Mouse (Mus musculus): Measurements from ENCODE around the gene Prss2. TPM values are rescaled to one million over a fixed set of nuclear protein-coding genes. Genes with fewer than 3 reads are reported as not detected.
"Not testable (repeated sequence)": the region's sequence is repeated elsewhere in the genome, so short reads cannot be mapped to it uniquely, and the experiment has no call there.

Gene Prss2
- total RNA-seq (2021) = not detected
- long read RNA-seq, experiment 1 = 0 reads
- long read RNA-seq, experiment 2 = 0 reads

- DNase-seq = no peak
Measured at GRCm38 (mm10) chr6:41521487-41521886, at the start of gene Prss2. Gene Prss2, plus strand, starts transcription at chr6:41521787.

- DNase-seq = no peak
Measured at GRCm38 (mm10) chr6:41499374-41499773, 22.2 kb upstream of the Prss2 start.

DNA sequence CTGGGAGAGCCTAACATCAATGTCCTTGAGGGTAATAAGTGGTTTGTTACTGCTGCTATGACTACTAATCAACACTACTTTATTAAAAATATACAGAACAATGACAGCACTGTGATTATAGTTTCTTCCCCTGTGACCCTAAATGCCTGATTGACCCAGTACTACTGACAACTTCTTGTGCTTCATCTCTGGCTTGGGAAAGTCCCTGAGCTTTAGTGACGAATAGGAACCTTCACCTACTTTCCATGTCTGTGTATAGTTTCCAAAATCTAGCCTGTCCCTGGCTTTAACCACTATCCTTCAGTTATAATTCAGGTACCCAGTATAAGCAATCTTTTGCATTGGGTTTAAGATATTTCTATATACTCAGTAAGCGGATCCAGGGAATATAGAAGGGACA, 16.7 kb upstream of the Prss2 start:
- DNase-seq = no peak

DNA sequence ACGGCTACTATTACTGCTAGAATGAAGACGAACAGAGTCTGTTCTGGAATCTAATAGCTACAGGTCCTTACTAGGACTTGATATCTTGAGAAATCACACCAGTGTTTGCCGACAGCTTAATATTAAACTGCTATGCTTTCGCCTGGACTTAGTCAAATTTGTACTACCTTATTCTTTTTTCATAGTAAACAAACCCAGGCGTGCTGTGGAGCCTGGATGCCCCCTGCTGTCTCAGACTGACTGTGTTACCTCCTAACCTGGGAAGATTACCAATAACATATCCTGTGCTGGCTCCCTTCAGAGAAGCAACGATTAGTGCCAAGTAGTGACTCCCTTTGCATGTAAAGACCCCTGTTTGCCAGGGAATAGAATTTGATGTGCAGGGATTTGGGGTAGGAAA, 16.3 kb upstream of the Prss2 start:
- no peak for DNase-seq

DNA sequence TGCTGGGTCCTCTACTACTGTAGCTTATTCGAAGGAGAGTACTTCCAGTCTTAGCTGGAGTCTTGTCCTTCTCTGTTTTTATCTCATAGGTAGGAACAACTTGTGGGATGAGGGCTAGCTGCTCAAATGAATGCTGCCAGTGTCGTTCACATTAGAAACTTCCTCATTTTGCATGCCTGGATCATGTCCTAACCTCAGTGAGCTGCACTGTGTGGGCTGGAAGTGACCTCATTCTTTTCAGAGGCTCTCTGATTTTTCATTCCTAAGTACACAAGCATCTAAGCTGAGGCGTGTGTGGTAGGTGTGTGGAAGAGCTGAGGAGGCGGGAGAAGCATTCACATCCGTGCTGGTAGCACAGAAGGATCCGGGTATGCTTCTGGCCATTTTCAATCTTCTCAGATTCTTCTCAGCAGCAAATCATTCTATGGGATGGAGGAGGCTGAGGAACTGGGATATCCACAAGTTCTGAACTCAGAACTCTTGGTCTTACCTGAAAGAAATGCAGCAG, 3.5 kb upstream of the Prss2 start:
- no peak for DNase-seq

DNA sequence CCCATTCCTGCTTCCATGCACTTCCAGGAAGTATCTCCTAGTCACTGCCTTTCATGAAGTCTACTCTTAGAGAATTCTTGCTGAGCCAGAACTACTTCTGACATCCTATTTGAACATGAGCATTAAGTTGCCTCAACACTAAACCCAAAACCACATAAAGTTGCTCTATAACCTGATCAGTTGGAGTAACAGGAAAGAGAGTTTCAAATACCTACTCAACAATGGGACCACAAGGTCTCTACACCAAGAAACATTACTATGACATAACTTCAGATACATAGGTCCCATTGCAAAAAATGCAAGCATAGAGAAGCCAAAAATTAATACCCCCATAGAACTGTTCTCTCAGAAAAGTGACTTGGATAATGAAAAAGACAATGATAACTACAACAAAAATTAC, 4.9 kb downstream of the Prss2 start:
- no peak for DNase-seq

DNA sequence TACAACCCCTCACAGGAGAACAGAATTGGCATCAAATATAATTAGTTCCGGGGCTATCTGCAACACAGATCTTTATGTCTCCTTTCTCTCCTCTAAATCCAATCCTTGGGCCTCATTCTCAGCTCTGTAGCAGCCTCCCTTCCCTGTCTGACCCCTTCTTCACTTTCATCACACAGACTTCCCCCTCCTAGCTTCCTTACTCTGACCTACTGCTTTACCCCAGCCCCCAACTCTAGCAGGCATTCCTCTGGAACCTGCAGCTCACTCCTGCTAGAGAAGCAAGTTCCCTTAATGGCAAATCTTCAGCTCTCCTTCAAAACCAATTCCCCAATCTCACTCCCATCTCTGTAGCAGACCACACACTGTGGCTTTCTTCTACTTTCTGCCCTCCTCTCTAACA, 5.8 kb downstream of the Prss2 start:
- DNase-seq = no peak

DNA sequence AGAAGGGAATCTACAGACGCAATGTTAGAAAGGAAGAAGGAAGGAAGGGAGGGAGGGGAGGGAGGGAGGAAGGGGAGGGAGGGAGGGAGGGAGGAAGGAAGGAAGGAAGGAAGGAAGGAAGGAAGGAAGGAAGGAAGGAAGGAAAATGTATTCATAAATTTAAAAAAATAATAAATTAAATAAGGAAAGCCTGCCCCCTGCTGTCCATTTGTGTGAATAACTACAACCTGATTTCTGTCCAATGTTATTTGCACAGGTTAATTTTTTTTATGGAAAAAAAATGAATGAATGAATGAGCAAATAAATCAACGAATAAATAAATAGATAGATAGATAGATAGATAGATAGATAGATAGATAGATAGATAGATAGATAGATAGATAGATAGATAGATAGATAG, 8.4 kb downstream of the Prss2 start:
- peak; percentile 5 for DNase-seq

DNA sequence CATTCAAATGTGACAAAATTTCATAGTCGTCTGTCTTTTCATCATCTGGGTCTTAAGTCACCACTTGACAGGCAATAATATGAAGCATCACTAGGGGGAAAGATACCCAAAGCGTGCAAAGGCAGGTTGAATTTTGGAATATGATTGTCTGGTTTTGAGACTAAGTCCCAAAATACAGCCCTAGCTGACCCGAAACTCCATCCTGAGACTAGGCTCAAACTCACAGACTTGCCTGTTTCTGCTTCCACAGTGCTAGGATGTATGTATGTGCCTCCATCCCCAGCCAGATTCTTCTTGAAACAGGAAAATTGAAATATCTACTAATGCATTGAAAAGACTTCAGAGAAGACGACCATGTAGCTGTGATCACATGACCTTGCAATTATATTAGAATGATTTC, 10.6 kb downstream of the Prss2 start:
- no peak for DNase-seq

DNA sequence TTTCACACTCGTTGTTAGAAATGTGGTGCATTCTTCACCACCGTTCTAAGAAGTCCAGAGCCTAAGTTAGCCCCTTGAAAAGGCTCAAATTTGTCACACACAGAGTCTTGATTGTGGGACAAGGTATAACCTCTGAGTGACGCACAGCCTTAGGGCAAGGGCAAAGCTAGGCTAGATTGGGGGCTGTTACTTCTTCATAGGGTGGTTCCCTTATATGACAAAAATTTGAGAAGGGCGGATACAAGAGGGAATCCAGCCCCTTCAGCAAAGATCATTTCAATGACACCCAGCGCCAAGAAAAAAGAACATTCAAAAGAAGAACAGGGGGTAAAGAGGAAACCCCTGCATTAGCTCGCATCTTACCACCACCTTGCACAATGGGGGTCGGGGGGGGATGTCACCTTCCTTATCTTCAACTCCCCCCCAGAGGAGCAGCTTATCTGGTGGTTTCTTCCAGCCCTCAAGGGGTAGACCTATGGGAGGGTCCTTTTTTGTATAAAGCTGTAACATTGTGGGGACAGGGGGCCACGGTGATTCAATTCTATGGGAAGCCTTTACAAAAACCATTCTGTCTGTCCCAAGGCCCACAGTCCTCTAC, 11.2 kb downstream of the Prss2 start:
- DNase-seq = no peak

DNA sequence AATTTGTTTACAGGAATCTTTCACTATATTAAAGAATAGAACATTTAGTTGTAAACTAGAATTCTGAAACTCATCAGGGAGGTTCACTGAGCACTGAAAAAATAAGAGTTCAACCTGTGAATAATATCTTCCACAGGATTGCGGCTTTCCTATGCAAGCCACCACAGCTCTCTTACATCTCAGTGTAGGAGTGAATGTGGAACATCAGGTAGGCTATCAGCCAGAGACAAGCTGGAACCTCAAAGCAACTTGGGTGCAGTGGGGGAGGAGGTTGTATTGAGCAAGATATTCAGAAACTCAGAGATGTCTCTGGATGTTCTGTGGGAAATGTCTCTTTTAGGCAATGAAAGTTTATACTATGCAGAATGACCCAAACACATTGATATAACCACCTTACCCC, 15.8 kb downstream of the Prss2 start:
- no peak for DNase-seq

- DNase-seq = not testable (repeated sequence)
Measured at GRCm38 (mm10) chr6:41538296-41538695, 16.7 kb downstream of the Prss2 start.

DNA sequence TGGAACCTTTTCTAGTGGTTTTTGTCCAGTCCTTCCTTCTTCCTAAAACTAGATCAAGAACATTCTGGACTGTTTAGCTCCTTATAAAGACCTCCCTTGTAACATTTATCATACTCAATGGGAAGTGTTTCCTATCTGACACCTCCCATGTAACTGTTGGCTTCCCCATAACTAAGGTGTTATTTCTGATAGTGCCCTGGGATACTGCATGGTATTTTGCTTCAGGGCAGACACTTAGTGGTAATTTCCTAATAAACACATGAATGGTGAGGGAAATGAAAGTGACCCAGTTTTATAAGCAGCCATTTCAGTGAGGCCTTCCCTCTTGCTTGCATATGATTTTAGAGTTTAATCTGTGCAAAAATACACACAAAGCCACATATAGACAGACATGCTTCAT, 19.2 kb downstream of the Prss2 start:
- no peak for DNase-seq

DNA sequence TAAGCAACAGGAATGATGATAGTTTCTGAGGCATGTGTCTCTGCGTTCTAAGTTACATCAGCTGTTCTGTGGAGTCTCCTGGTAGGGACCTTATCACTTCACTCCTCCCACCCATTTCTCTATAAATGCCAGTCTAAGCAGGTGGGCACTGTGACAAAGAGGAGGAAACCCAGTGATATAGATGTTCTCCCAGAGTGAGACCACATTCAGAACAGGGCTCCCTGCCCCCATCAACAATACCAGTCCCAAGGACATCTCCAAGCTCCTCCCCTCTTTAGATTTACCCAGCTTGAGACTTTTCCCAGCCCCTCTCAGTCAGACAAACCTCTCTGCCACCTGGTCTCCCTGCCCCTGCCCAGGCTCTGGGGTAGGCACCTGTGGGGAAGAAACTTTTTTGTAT, 20.2 kb downstream of the Prss2 start:
- no peak for DNase-seq

DNA sequence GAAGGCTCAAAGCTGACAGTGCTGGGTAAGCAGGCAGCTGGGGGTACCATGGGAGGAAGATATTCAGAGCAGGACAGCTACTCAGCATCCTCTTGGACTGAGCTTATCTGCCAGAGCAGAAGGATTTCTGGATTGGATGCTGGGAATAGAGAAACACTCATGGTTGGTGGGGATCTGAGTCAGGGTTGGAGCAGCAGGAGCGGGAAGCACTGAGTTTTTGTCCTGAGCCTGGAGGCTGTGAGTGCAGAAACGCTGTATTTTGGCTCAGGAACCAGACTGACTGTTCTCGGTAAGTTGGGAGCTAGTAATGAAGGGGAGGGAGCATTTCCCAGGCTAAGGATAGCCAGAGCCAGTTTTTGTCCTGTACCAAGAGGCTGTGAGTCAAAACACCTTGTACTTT, 21.4 kb downstream of the Prss2 start:
- no peak for DNase-seq

GRCm38 (mm10) chr6:41543411-41544050, 21.9 kb downstream of the Prss2 start:
- DNase-seq = no peak

DNA sequence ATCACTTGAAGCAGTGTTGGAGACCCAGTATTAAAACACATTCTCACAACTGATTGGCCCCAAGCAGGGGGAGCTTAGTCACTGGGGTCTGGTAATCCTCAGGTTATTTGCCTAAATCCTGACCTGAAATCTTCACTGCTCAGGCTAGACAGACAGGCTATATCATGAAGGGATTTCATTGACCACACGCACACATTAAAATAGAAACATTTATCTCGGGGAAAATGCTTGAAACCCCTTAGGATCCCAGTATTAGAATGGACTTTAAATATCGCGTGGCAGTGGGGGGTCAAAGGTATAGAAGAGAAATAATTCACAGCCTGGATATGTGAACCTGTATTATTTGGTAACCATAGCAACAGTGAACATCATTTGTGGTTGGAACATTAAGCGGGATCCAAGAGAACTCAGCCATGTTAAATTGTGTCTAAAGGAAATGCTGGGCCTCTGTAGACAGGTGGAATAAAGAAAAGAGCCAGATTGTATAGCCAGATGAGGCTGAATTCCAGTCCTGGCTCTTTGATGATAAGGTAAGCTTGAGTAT, 22.9 kb downstream of the Prss2 start:
- DNase-seq = no peak

GRCm38 (mm10) chr6:41545266-41545665, 23.7 kb downstream of the Prss2 start:
- no peak for DNase-seq

- no peak for DNase-seq
Measured at GRCm38 (mm10) chr6:41547056-41547650, 25.6 kb downstream of the Prss2 start.

GRCm38 (mm10) chr6:41548286-41548685, 26.7 kb downstream of the Prss2 start:
- DNase-seq = no peak

- no peak for DNase-seq
Measured at GRCm38 (mm10) chr6:41553356-41554010, 31.9 kb downstream of the Prss2 start.

- no peak for DNase-seq
Measured at GRCm38 (mm10) chr6:41554295-41555169, 32.9 kb downstream of the Prss2 start.
